Mouse (Mus musculus) kidney, postnatal 36 days (tissue): ENCODE measurements at regions not wholly inside any gene's neighbourhood (a gene's known extent, or its start where the extent isn't known, plus 50 kb on each side); places are given as distances from the start of the nearest gene placed in this dataset.

Experiments
- DNase-seq, 2 experiments: peaks; one replicate each; pipeline ENCODE4 v3.0.0; 2021 to 2022; ENCODE audit warnings: mixed read lengths in 2 of 2

DNA sequence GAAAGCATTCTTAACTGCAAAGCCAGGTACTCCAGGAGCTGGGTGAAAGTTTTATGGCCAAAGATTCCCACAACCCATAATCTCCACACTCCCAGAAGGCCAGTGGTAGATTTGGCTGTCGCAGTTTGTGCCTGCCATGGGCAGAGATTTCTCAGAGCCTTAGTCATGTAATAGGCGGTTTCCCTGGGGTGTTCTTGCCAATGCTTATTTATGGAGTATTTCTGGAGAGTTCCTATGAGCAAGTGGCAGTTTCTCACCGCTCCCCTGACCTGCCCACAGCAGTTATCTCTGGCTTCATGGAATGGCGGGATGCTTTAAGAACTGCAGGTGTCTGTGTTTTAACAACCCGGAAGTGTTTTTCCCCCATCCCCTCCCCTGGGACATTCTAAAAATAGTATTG lies 179.8 kb downstream of the 4933412E24Rik start:
- DNase-seq: no peak

DNA sequence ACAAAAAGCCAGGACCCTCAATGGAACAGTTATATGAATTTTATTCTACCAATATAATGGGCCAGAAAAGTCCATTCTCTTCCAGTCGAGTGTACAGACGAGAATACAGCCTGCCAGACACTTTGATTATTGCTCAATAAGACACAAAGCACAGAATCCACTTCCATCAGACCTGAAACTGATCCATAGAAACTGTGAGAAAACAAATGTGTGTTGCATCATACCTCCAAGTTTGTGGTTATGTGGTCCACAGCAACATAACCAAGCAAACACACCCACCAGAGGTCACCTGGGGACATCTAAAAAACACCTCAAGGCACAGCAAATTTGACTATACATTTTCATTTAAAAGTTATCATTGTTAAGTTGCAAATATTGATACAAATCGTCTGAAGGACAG lies 183.2 kb downstream of the 4933412E24Rik start:
- no peak for DNase-seq

DNA sequence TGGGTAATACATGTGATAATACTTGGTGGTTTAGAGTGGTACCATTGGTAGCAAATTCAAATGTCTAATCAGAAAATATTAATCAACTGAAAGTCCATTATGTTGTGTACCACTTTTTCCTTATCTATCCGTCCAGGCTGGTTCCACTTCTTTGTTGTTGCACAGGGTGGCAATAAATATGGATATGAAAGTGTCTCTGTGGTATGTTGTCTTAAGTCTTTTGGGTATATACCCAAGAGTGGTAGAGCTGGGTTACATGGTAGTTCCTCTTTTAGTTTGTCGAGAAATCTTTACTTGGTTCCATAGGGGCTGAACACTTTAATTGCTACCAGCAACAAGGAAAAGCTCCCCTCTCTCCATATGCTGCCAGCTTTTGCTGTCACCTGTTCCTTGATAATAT lies 184.9 kb downstream of the 4933412E24Rik start:
- DNase-seq: no peak

DNA sequence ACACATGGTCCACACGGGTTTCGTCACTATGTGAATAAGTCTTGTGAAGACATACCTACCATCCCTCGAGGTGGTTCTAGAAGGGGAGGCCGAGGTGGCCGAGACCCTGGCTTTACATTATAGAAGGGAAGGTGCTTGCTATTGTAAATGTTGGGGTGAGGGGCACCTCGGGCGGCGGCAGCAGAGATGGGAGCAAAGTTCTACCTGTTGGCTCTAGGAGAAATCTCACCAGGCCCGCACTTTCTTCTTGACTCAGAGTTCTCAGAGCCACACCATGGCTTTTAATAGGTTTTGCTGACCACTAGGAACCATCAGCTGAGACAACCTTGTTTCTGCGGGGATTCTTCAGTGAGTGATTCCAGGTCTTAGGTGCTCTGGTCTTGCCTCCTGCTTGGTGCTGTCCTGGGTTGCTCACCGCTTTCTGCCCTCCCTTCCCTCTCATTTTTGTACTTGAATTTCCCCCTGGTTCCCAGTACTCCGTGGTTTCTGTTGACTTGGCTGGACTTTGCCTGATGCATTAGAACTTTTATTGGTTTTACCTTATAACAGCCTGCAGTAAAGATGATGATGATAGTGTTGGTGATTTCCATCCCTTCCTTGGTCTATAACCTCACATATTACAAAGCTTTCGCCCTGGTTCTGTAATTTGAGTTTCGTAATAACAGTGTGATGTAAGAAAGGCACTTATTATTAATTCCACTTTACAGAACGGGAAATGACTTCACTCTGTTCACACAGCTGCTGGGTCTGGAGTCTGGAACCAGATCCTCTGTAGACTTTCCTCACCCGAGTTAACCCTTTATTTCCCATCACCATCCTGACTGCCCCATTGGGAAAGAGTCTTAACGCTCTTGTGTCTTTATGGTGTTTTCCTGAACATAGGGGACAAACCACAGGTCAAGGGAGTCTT lies 185.6 kb downstream of the 4933412E24Rik start:
- no peak for DNase-seq

DNA sequence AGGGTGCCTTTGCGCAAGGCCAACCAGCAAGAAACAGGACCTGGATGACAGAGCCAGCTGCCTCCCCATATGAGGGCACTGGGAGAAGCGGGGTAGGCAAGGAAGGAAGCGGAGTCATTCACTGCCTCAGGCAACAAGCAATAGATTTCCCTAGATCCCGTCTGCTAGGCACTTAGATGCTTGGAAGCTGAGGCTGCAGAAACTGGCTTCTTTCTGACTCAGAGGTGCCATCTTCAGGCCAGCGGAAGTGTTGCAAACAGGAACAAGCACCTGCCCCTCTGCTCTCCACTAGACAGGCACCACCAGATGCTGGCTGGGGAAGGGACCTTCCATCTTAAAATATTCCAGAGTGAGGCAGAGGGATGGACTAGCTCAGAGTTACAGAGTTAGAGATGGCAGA lies 188.0 kb downstream of the 4933412E24Rik start:
- DNase-seq: peak; percentile 79 to 88

DNA sequence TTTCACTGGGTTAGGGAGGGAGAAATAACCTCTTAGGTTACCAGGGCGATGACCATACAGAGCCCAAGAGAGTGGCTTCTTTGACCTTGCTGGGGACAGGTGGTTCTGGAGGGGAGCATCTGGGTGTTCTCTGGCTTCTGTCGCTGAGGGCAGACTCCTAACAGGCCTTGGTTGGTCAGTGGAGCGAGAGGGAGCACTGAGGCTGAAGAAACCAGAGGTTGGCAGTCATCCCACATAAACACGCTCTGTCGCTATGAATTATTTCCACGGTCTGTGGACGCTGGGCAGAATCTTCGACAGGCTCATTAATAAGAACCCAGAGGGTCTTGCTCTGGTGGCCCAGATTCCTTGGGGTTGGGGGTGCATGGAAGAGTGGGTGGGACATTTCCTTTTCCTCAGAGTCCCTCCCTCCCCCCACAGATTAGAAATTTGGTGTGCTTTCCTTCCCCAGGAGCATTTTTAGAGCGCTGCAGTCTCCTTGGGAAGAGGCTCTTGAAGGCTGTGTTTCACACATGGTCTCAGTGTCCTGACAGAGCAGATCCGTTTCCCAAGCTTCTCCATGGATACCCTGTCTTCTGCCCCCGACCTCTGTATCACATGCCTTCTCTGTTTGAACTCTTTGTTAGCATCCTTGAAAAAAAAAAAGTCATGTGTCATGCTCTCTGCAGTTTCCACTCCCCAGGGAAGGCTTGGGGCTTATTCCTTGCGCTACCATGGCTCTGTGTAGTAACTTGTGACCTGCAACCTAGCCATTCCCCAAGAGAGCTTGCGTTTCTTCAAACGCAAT lies 190.1 kb downstream of the 4933412E24Rik start:
- DNase-seq: peak; percentile 76 to 81

DNA sequence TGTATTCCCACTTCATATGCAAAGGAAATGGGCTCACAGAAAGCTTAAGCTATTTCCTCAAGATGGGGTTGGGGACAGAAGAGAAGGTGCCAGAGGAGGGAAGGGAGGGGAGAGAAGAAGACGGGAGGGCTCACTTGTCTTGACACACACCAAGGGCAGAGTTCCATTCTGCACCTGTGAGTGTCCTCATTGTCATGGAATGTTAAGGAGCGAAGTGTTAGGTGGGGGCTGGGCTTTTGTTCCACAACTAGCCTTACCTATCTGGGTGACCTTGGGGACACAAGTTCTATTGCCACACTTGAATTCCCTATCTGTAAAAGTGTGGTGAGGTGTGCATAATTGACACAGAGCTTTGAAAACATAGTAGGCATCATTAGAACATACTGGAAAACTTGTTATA lies 192.5 kb downstream of the 4933412E24Rik start:
- peak; percentile 13 to 23 for DNase-seq

DNA sequence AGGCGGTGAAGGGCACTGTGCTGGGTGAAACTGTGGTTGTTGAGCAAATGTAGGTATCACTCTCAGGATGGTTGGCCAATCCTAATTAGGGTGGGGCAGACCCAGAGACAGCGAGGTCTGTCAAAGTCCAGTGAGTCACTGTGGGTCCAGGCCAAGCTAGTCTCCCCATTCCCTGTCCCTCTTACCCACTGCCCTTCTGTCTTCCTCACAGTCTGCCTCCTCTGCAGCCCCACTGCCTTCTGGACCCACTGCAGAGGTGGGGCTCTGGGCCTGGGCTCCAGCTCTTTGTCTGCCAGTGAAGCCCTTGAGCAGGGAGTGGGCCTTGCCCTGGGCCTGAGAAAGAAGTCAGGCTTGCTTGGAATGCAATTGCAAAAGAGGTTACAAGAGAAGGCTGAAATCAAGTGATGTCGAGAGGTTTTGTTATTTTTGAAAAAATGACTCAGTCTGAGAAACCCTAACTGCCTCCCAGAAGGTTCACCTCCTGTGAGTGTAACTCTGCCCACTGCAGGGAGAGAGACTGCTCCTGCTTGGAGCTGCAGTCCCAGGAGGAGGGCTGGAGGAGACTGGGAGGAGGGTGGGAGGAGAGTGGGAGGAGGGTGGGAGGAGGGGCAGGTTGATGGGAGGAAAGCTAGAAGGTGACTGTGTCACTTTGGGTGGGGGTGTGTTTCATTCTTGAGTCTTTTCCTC lies 193.3 kb downstream of the 4933412E24Rik start:
- peak; percentile 15 to 29 for DNase-seq

DNA sequence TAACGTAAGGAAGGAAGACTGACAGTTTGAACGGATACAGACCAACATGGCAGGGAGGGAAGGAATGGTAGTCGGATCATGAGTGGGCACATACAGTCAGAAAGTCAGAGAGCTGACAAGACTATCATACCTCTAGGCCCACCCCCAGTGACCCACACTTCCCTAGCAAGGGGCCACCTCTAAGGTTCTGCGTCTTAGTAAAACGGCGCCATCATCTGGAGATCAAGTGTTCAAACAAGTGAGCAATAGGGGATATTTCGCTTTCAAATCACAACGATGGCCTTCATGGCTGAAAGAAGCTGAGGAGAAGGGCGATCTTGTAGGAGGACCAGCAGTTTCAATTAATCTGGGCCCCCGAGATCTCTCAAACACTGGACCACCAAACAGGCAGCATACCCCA lies 196.1 kb downstream of the 4933412E24Rik start:
- DNase-seq: no peak

DNA sequence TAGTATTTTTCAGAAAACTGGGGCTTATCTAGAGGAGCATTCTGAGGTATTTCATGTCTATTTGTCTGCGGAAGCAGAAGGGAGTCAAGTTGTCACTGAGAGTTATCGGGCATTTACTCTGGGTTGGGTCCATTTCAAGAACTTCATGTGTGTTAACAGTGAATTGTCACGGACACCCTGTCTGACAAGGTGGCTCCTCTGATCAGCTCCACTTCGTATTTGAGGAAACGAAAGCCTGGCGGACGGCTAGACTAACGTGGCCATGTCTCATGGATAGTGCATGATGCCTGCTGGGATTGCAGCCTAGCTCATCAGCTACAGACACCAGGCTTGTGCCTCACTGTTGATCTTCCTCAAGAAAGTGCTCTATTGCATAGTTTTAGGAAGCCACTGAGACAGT lies 200.4 kb downstream of the 4933412E24Rik start:
- DNase-seq: no peak

DNA sequence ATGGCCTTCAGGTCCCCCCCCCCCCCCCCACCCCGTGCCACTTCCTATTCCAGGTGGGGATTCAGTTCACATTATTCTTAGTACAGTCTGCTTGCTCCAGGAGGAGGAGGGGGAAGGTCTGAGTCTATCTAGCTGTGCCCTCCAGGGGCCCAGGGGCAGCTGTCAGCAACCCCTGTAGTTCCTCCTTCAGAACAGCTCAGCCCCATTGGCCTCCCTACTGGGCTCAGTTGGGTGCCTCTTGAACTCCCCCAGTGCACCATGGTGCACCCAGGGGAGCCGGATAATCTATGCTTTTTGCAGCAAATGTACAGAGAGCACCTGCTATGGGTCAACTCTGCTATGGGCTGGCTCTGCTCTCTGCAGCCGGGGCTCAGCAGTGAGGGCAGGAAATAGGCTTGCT lies 204.8 kb downstream of the 4933412E24Rik start:
- no peak for DNase-seq

DNA sequence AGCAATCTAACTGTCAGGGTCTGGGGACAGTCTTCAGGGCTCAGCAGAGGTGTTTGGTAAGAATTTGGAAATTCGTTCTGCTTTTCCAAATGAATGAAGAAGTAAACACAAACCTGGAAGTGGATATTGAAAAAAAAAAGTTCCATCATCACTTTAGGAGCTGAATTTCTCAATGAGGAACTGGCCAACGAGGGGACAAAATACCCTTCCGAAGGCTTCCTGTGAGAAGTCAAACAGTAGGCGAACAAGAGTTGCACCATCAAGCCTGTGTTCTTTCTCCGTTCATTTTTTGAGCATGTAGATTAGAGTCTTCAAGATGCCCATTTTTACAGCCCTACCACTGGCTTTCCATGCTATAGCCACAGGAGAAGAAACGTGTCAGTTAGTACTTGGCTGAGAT lies 207.1 kb downstream of the 4933412E24Rik start:
- DNase-seq: no peak

DNA sequence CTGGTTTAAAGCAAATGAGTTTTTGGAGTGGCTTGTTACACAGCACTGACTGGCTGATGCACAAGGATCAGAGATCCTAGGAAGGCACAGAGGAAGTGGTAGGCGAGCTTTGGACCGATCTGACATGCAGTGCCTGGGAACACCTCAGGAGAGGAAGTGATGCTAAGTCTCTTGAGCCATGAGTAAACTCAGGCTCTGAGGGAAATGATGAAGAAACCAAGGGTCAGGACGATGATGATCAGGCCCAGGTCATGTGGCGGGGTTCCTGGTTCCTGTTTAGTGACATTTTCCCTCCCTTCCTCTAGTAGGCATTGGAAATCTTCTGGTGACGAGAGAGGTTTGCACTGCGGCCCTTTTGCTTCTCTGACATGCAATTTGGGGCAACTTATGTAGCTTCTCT lies 208.7 kb downstream of the 4933412E24Rik start:
- DNase-seq: no peak

DNA sequence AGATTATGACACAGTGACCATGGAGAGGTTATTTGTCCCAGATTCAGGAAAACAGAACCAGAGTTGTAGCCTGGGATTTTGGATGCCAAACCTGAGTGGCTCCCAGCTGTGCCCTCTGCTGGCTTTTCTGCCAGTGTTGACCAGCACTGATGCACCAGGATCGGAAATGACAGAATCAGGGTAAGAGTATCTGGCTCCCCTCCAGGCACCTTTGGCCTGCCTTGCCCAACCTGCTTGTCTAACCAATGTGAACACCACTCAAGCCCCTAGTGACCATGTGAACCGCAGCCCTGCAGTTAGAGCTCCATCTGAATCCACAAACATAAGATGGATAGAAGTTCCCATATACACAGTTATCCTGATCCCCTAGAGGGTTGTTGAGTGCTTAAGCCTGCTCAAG lies 210.6 kb downstream of the 4933412E24Rik start:
- DNase-seq: peak in 1 of 2 experiments; percentile 42

DNA sequence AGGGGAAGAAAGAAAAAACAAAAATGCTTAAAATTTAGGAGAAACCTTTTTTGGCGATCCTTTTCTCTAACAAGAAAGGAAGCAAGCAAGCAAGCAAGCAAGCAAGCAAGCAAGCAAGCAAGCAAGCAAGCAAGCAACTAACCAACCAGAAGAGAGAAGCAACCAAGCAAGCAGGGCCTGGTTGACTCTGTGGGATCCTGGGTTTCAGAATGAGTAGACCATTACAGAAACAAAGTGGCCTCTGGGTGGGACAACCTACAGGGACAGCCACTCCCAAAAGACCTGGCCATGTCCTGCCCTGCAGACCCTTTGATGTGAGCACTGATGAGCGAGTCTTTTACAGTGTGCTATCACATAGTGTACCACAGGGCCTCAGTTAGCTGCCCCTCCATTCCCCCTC lies 211.6 kb downstream of the 4933412E24Rik start:
- DNase-seq: no peak

DNA sequence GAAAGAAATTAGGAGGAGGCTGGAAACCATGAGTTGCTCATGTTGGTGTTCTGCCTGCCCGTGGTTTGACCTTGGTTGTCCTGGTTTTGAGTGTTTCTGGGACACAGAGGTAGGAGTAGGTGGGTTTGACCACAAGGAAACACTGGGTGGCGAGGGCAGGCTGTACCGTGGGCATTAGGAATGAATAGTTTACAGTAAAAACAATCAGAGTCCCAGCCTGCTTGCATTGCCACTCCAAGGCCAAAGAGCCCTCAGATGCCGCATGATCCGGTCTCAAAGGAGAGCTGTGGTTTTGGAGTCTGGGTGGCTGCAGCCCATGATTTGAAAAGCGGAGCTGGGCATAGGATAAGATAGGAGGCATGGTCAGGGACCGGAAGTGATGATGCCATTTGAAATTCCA lies 212.0 kb downstream of the 4933412E24Rik start:
- no peak for DNase-seq

DNA sequence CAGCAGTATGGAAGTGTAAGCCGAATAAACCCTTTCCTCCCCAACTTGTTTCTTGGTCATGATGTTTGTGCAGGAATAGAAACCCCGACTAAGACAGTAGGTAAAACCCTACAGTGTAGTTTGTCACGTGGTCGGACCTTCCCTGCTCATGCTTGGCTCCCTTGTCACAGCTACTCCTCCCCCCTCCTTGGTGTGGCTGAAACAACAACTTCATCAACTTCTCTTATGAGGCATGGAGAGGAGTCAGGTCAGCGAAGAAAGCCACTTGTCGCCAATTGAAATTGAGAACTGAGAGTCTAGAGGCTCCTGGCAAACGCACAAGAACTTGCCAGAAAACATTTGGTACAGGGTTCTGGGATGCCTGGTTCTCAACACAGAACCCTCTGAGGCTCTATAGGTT lies 214.1 kb downstream of the 4933412E24Rik start:
- DNase-seq: no peak

DNA sequence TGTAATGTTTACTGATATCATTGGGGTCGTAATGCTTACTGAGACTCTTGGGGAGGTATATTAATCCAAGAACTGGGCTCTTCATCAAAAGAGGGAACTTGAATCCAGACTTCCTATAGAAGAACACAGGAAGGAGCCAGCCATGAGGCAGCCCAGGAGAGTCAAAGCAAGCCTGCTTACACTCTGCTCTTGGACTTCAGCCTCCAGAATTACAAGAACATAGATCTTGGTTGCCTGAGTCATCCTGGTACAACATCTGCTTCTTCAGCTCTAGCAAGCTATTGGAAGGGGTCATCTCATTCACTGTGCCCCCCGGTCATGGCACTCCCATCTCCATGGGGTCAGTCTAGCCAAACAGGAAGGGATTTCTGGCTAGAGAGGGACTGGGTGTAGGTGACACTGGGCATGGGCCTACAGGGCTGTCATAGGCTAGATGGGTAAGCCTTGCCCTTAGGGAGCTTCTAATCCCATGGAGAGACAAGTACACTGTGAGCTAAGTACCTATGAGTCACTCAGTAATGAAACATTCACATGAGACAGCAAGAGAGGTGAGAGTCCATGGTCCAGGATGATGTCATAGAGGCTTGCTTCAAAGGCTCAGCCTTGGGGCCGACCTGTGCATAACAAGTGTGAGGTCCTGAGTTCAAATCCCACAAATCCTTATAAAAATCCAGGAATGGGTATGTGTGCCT lies 217.1 kb downstream of the 4933412E24Rik start:
- peak in 1 of 2 experiments; percentile 19 for DNase-seq

DNA sequence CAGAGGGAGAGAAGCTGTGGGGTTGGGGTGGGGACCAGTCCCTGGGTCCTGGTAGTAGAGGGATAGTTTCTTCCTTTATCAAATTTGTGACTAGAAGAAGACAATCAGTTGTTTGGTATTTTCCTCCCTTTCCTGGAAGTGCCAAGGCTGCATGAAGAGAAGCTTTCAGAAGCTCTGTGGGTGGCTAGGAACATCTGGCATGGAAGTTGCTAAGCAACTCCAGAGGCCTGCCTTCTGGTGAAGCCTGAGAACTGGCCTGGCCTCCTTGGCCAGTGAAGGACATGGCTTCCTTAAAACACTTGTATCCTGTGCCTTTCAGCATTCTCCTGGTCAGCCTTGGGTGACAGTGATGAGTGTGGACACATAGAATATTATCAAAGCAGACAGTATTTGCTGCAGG lies 217.9 kb downstream of the 4933412E24Rik start:
- no peak for DNase-seq

DNA sequence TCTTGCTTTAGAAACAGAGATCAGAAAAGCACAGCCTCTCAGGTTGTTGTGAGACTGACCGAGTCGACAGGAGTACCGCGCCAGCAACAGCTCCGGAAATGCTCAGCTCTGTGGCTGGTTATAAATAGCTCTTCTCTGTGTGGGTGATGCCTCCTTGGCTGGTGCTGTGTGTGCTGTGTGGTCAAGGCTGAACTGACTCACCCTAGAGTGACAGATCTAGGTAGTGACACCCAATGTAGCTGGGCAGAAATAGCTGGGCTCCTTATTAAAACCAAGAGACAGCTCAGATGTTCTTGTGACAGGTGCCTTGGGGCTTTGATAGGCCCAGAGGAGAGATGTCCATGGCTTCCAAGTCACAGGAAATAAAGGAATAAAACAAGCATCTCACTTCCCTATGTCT lies 220.7 kb downstream of the 4933412E24Rik start:
- no peak for DNase-seq

DNA sequence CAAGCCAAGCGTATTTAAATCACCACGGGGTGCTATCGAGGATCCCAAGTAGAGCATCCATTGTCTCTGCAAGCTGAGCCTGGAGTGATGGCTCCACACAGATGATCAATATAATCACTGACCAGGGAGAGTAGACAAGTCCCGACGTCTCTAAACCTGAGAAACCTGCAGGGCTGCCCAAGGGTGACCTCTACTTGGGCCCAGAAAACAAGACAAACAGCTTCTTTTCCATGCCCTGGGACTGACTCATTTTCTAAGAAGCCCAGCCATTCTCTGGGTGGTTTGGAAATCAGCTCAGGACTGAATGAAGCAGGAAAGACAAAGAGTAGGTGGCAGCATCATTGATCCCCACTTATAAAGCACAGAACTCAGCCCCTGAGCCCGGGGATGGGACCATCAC lies 221.5 kb downstream of the 4933412E24Rik start:
- DNase-seq: no peak

DNA sequence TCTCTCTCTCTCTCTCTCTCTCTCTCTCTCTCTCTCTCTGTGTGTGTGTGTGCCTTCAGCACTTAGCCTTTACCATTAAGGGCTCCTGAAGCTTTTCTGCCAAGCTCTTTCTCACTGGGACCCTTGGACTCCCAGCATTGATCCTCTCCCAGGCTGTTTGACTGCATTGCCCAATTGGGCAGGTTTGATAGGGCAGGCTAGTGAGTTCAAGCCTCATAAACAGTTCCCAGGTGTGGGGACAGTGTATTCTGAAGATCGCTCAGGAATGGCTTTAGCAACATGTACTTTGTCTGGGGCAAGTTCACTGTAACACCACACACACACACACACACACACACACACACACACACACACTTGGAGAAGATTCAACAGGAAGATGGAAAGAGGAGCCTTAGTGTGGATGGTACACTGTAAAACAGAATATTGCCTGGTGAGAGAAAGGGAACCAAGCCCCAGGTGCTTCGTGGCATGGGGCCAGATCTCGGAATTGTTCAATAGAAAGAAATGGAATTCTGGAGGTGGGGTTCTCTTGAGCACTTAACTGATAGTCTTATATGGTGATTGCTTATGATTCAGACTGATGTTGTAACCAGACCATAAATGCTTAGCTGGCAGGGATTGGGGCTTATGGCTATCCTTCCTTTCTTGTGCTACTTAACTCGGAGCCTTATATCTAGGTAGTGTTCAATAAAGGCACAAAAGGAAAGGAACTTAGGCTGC lies 229.5 kb downstream of the 4933412E24Rik start:
- peak in 1 of 2 experiments; percentile 8 for DNase-seq
